ENCODE assay signal across 11 mouse cellular contexts in genomic region chr8:120399212-120399934, GRCm38 (mm10).
A peak's percentile ranks its signal among the peaks of the same experiment; 100 is the strongest.
DNase-seq lines count a peak whose midpoint lies in the region; ATAC-seq and TF ChIP-seq lines count a peak whose summit lies in the region.
"Had no signal": no experiment of that assay in that cellular context is flagged by ENCODE, and none has a peak within 500 bp of the region (broad histone marks: within the 10 kb centered on the region; RNA-seq: fewer than 3 reads in every experiment).

No protein-coding gene starts in this region.

- DNase-seq in forebrain, embryonic 10.5 days (ENCODE audit: extremely low spot score, low spot score): no peak
- no peak for DNase-seq in forebrain, embryonic 11.5 days (ENCODE audit: low spot score)
- DNase-seq in hindbrain, postnatal 0 days (ENCODE audit: low spot score): peak; percentile 61
- no peak for DNase-seq in spleen, adult 18-20 months
- DNase-seq in adrenal gland, postnatal 25 days: no peak
- DNase-seq in T-cell, adult 2 months (ENCODE audit: low spot score): no peak
- DNase-seq: heart, adult 18-20 months; kidney, adult 8-10 months had no signal

- no peak for ATAC-seq in forebrain, embryonic 11.5 days (replicated peaks; ENCODE audit: low FRiP score)
- no peak for ATAC-seq in embryonic facial prominence, embryonic 12.5 days (ENCODE audit: insufficient number of reproducible peaks, insufficient read depth, low FRiP score, low TSS enrichment)
- no peak for ATAC-seq in hindbrain, postnatal 0 days
- ATAC-seq in stomach, embryonic 15.5 days (ENCODE audit: insufficient read depth, low FRiP score, low read depth): peak; percentile 40; the same call in 1 of the 2 replicates
- ATAC-seq: Patski had no signal

- no peak for TF ChIP-seq CTCF in hindbrain, postnatal 0 days (IDR thresholded peaks at IDR 0.05; ENCODE audit: low read depth)

- H3K36me3 ChIP-seq in forebrain, embryonic 10.5 days (replicated peaks): no peaks in the 10 kb centered on the region
- H3K36me3 ChIP-seq in forebrain, embryonic 11.5 days (ENCODE audit: control insufficient read depth, insufficient read depth, low read length): no peaks in the 10 kb centered on the region
- no peaks in the 10 kb centered on the region for H3K36me3 ChIP-seq in embryonic facial prominence, embryonic 12.5 days
- no peaks in the 10 kb centered on the region for H3K36me3 ChIP-seq in hindbrain, postnatal 0 days (ENCODE audit: insufficient read depth, low read length)
- H3K36me3 ChIP-seq in stomach, embryonic 15.5 days: no peaks in the 10 kb centered on the region

- peak overlapping the region; percentile 41 for H3K27ac ChIP-seq in forebrain, embryonic 10.5 days
- H3K27ac ChIP-seq in forebrain, embryonic 11.5 days (ENCODE audit: low read depth, low read length): no peak overlapping the region
- no peak overlapping the region for H3K27ac ChIP-seq in embryonic facial prominence, embryonic 12.5 days
- H3K27ac ChIP-seq in hindbrain, postnatal 0 days: 0 out of 2 replicates have a peak overlapping the region, but pooled peaks have one; percentile 15
- no peak overlapping the region for H3K27ac ChIP-seq in stomach, embryonic 15.5 days

- peaks cover 59% of the 10 kb centered on the region for H3K27me3 ChIP-seq in forebrain, embryonic 10.5 days (ENCODE audit: poor library complexity, severe bottlenecking)
- no peaks in the 10 kb centered on the region for H3K27me3 ChIP-seq in forebrain, embryonic 11.5 days (ENCODE audit: control insufficient read depth, insufficient read depth, low read length)
- no peaks in the 10 kb centered on the region for H3K27me3 ChIP-seq in embryonic facial prominence, embryonic 12.5 days
- H3K27me3 ChIP-seq in hindbrain, postnatal 0 days (ENCODE audit: insufficient read depth, low read length): no peaks in the 10 kb centered on the region
- H3K27me3 ChIP-seq in stomach, embryonic 15.5 days (replicated peaks): no peaks in the 10 kb centered on the region
- H3K27me3 ChIP-seq: Patski had no signal

- H3K9me3 ChIP-seq in forebrain, embryonic 10.5 days: peaks cover 4% of the 10 kb centered on the region; the same call in 1 of the 2 replicates
- no peaks in the 10 kb centered on the region for H3K9me3 ChIP-seq in forebrain, embryonic 11.5 days (ENCODE audit: control insufficient read depth, low read length)
- H3K9me3 ChIP-seq in embryonic facial prominence, embryonic 12.5 days: no peaks in the 10 kb centered on the region
- H3K9me3 ChIP-seq in hindbrain, postnatal 0 days (ENCODE audit: low read length): no peaks in the 10 kb centered on the region
- no peaks in the 10 kb centered on the region for H3K9me3 ChIP-seq in stomach, embryonic 15.5 days

- WGBS in forebrain, embryonic 10.5 days: 82% methylated on average over 33 of the region's 33 CpGs
- WGBS in forebrain, embryonic 11.5 days: 70% methylated on average over 33 of the region's 33 CpGs
- 45% methylated on average over 33 of the region's 33 CpGs for whole genome bisulfite sequencing in embryonic facial prominence, embryonic 12.5 days
- 34% methylated on average over 33 of the region's 33 CpGs for WGBS in hindbrain, postnatal 0 days
- 38% methylated on average over 33 of the region's 33 CpGs for WGBS in stomach, embryonic 15.5 days

- H3K4me3 ChIP-seq in forebrain, embryonic 10.5 days: no peak overlapping the region
- H3K4me3 ChIP-seq in forebrain, embryonic 11.5 days (ENCODE audit: low read depth, low read length): no peak overlapping the region
- no peak overlapping the region for H3K4me3 ChIP-seq in embryonic facial prominence, embryonic 12.5 days
- H3K4me3 ChIP-seq in hindbrain, postnatal 0 days (ENCODE audit: low read length): peak overlapping the region; percentile 3; the same call in 1 of the 2 replicates
- 0 out of 2 replicates have a peak overlapping the region, but pooled peaks have one; percentile 6 for H3K4me3 ChIP-seq in stomach, embryonic 15.5 days (replicated peaks)

- H3K9ac ChIP-seq in forebrain, embryonic 11.5 days (ENCODE audit: low read length): no peak overlapping the region
- H3K9ac ChIP-seq in embryonic facial prominence, embryonic 12.5 days: no peak overlapping the region
- H3K9ac ChIP-seq in hindbrain, postnatal 0 days (replicated peaks; ENCODE audit: low read length): 0 out of 2 replicates have a peak overlapping the region, but pooled peaks have one; percentile 17
- no peak overlapping the region for H3K9ac ChIP-seq in stomach, embryonic 15.5 days

- H3K4me1 ChIP-seq in forebrain, embryonic 10.5 days: peaks cover 63% of the 10 kb centered on the region
- peaks cover 10% of the 10 kb centered on the region; the same call in 1 of the 2 replicates for H3K4me1 ChIP-seq in forebrain, embryonic 11.5 days (replicated peaks; ENCODE audit: control insufficient read depth, insufficient read depth, low read length)
- H3K4me1 ChIP-seq in embryonic facial prominence, embryonic 12.5 days: peaks cover 46% of the 10 kb centered on the region
- H3K4me1 ChIP-seq in hindbrain, postnatal 0 days (ENCODE audit: insufficient read depth, low read length): peaks cover 21% of the 10 kb centered on the region; the same call in 1 of the 2 replicates
- peaks cover 9% of the 10 kb centered on the region; the same call in 1 of the 2 replicates for H3K4me1 ChIP-seq in stomach, embryonic 15.5 days

- H3K4me2 ChIP-seq in forebrain, embryonic 11.5 days (ENCODE audit: low read depth, low read length, severe bottlenecking): no peak overlapping the region
- peak overlapping the region; percentile 9; the same call in 1 of the 2 replicates for H3K4me2 ChIP-seq in embryonic facial prominence, embryonic 12.5 days (replicated peaks)
- peak overlapping the region; percentile 39 for H3K4me2 ChIP-seq in hindbrain, postnatal 0 days (ENCODE audit: low read depth, low read length)
- peak overlapping the region; percentile 48 for H3K4me2 ChIP-seq in stomach, embryonic 15.5 days

Comparison
In these comparisons a context has a peak if more than half of its experiments do, and no peak if none do; other contexts are left out.
1. H3K27ac ChIP-seq: peak in forebrain, embryonic 10.5 days (single experiment) and hindbrain, postnatal 0 days (single experiment); none in forebrain, embryonic 11.5 days (single experiment), embryonic facial prominence, embryonic 12.5 days (single experiment) and stomach, embryonic 15.5 days (single experiment).
2. H3K4me3 ChIP-seq: peak in hindbrain, postnatal 0 days (single experiment) and stomach, embryonic 15.5 days (single experiment); none in forebrain, embryonic 10.5 days (single experiment), forebrain, embryonic 11.5 days (single experiment) and embryonic facial prominence, embryonic 12.5 days (single experiment).